Mouse (Mus musculus) heart, embryonic 15.5 days (tissue): ENCODE data around the gene Ces1f. TPM values are rescaled to one million over a fixed set of nuclear protein-coding genes. Genes with fewer than 3 reads are reported as not detected.

ENCODE experiments used
- ATAC-seq: fragments of 200-750 bp; cut with Nextera tagmentation; replicated peaks from 2 replicates; pipeline ENCODE4 v1.8.0; 2017; ENCODE audit warnings: low read depth, moderate TSS enrichment; ENCODE audit not compliant: insufficient number of reproducible peaks, insufficient read depth, low FRiP score
- H3K27ac ChIP-seq: fragments of 300-500 bp; sonication (generic); 2 replicates; pipeline ENCODE4 v1.5.1; 2015; ENCODE audit warnings: mild to moderate bottlenecking, inconsistent platforms
- H3K27me3 ChIP-seq: fragments of 300-500 bp; sonication (generic); 2 replicates; pipeline ENCODE4 v1.6.1; 2015; ENCODE audit warnings: inconsistent platforms
- H3K36me3 ChIP-seq: fragments of 300-500 bp; sonication (generic); 2 replicates; pipeline ENCODE4 v1.6.1; 2015; ENCODE audit warnings: mild to moderate bottlenecking, inconsistent platforms
- H3K4me1 ChIP-seq: fragments of 300-500 bp; sonication (generic); replicated peaks from 2 replicates; pipeline ENCODE4 v1.6.1; 2015; ENCODE audit warnings: inconsistent platforms
- H3K4me2 ChIP-seq: fragments of 300-500 bp; sonication (generic); 2 replicates; pipeline ENCODE4 v1.6.1; 2015; ENCODE audit warnings: inconsistent platforms, mild to moderate bottlenecking, moderate library complexity
- H3K4me3 ChIP-seq: fragments of 300-500 bp; sonication (generic); 2 replicates; pipeline ENCODE4 v1.5.1; 2015; ENCODE audit warnings: mild to moderate bottlenecking, inconsistent platforms
- H3K9ac ChIP-seq: fragments of 300-500 bp; sonication (generic); 2 replicates; pipeline ENCODE4 v1.6.1; 2015; ENCODE audit warnings: mild to moderate bottlenecking, inconsistent platforms
- H3K9me3 ChIP-seq: fragments of 300-500 bp; sonication (generic); replicated peaks from 2 replicates; pipeline ENCODE4 v1.6.1; 2016; ENCODE audit warnings: inconsistent platforms
- WGBS: fragments of 180-500 bp; shearing (Covaris S2); methylation state at CpG from one replicate; pipeline ENCODE4 v1.1.7; 2015; ENCODE audit warnings: mixed read lengths; 5-methylcytosine and 5-hydroxymethylcytosine counted together
- polyA plus RNA-seq: library from polyadenylated mRNA; unstranded; fragments of >200 nt; fragmentation: Nextera tagmentation; extraction: Ambion mirVana; gene quantifications from 2 replicates; pipeline ENCODE4 v1.2.1, GENCODE M21; 2015

The Ces1f gene
- 0.19 and 0.20 TPM in 2 replicates for polyA plus RNA-seq

DNA sequence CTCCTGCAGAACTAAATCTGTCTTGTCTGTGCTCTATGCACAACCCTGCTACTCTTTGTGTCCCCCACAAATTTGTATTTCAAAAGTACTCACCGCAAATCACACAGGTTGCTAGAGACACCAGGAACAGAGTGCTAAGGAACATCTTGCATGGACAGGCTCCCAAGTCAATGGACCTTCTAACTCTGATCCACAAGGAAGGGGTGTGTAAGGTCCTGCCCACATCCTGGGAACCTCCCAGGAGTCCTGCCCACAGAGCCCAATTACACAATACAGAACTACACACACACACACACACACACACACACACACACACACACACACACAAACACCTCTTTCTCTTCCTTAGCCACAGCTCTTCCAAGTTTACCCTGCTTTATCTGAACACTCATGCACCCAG, at the start of gene Ces1f:
TSS of gene Ces1f (minus strand) at position 192 of the 400 bp plus-strand sequence.
- Histone ChIP-seq H3K36me3 (no peaks in the 10 kb centered on the region), H3K4me2 (no peak within 1 kb of the TSS), H3K27me3 (no peaks in the 10 kb centered on the region), H3K9ac (no peak within 1 kb of the TSS), H3K4me1 (no peaks in the 10 kb centered on the region), H3K9me3 (no peaks in the 10 kb centered on the region), H3K27ac (no peak within 1 kb of the TSS), H3K4me3 (no peak within 1 kb of the TSS)
- 88% methylated on average over 1 of the region's 1 CpGs for WGBS
- no peak for ATAC-seq

DNA sequence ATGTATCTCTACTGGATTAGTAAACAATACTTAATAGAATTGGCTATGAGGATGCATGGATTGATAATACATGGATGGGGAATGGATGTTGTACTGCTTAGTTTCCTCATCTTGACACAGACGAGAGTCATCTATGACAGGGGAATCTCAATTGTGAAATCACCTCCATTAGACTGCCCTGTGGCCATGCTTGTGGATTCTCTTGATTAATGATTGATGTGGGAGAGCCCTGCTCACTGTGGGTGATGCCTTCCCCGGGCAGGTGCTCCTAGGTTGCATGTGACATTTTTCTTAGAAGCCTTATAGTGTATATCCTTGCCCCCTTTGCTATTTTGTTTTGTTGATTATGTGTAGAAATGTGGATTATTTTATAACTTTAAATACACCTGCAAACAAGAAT, 45.6 kb upstream of the Ces1f start:
- ATAC-seq: no peak
- 66% methylated on average over 2 of the region's 2 CpGs for WGBS
- Histone ChIP-seq H3K4me3 (no peak overlapping the region), H3K27me3 (no peaks in the 10 kb centered on the region), H3K4me2 (no peak overlapping the region), H3K36me3 (no peaks in the 10 kb centered on the region), H3K9ac (no peak overlapping the region), H3K27ac (no peak overlapping the region), H3K9me3 (no peaks in the 10 kb centered on the region), H3K4me1 (no peaks in the 10 kb centered on the region)

GRCm38 (mm10) chr8:93317031-93317430, 37.5 kb upstream of the Ces1f start:
- Histone ChIP-seq H3K36me3 (no peaks in the 10 kb centered on the region), H3K4me1 (no peaks in the 10 kb centered on the region), H3K27ac (no peak overlapping the region), H3K4me3 (no peak overlapping the region), H3K4me2 (no peak overlapping the region), H3K27me3 (no peaks in the 10 kb centered on the region), H3K9ac (no peak overlapping the region), H3K9me3 (no peaks in the 10 kb centered on the region)
- 70% methylated on average over 2 of the region's 2 CpGs for WGBS
- no peak for ATAC-seq

DNA sequence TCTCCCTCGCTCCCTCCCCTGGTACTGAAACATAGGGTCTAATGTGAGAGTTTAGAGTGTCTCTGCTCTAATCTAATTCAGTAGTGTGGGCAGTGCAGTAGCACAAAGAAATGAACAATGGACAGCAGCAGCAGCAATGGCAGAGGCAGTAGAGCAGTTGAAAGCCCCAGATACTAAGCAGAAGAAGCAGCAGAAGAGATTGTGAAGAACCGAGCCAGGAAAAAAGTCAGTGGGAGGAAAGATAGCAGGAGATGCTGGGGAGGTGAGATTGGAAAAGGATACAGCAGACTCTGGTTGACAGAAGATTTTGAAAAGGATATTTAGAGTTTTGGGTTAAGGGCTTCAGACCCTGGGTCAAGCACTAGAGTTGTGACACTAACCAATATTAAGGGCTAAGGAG, 36.0 kb upstream of the Ces1f start:
- H3K4me2 ChIP-seq: no peak overlapping the region
- no peaks in the 10 kb centered on the region for H3K27me3 ChIP-seq
- whole genome bisulfite sequencing: 68% methylated on average over 2 of the region's 2 CpGs
- H3K27ac ChIP-seq: no peak overlapping the region
- no peaks in the 10 kb centered on the region for H3K4me1 ChIP-seq
- H3K4me3 ChIP-seq: no peak overlapping the region
- ATAC-seq: no peak
- no peak overlapping the region for H3K9ac ChIP-seq
- no peaks in the 10 kb centered on the region for H3K36me3 ChIP-seq
- H3K9me3 ChIP-seq: no peaks in the 10 kb centered on the region

DNA sequence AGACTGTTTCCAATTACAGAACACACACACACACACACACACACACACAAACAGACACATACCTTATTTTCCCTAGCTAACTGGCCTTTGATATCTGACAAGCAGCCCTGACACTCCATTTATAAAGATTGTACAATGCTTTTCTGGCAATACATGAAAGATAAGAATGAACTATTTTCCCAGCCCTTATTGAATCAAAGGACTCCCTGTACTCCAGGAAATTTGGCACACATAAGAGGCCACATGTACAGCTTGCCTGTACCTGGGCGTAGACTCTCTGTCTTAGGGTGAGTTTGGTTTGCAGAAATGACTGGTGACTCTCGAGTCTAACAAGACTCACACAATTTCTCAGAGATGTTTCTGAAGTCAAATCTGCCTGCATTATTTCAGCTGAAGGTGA, 4.3 kb upstream of the Ces1f start:
- no peaks in the 10 kb centered on the region for H3K4me1 ChIP-seq
- H3K4me2 ChIP-seq: no peak overlapping the region
- 62% methylated on average over 2 of the region's 2 CpGs for WGBS
- H3K27ac ChIP-seq: no peak overlapping the region
- no peaks in the 10 kb centered on the region for H3K9me3 ChIP-seq
- H3K4me3 ChIP-seq: no peak overlapping the region
- H3K36me3 ChIP-seq: no peaks in the 10 kb centered on the region
- no peaks in the 10 kb centered on the region for H3K27me3 ChIP-seq
- H3K9ac ChIP-seq: no peak overlapping the region
- ATAC-seq: no peak

DNA sequence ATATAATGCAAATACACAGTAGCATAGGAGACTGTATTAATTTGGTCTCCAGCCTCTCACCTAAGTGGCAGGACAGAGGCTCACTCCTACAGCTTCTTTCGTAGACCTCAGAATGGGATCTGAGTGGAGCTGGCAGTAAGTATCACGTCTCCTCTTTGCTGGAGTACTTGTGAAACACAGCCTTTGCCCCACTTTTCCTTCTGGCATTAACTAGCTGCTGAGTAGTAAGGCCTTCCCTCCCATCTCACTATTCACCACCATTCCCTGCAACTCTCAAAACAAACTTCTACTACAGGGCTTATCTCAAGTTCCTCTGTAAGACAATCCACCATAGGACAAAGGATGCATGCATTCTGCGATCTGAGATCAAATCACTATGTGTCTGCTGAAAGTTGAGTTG, 2.8 kb upstream of the Ces1f start:
- Histone ChIP-seq H3K27me3 (no peaks in the 10 kb centered on the region), H3K9me3 (no peaks in the 10 kb centered on the region), H3K4me3 (no peak overlapping the region), H3K9ac (no peak overlapping the region), H3K4me2 (no peak overlapping the region), H3K36me3 (no peaks in the 10 kb centered on the region), H3K27ac (no peak overlapping the region), H3K4me1 (no peaks in the 10 kb centered on the region)
- 66% methylated on average over 3 of the region's 3 CpGs for WGBS
- ATAC-seq: no peak

- H3K4me3 ChIP-seq: no peak overlapping the region
Observed at GRCm38 (mm10) chr8:93278176-93278805, 1.3 kb downstream of the Ces1f start.

GRCm38 (mm10) chr8:93274609-93275008, 4.9 kb downstream of the Ces1f start:
- H3K36me3 ChIP-seq: no peaks in the 10 kb centered on the region
- no peak overlapping the region for H3K4me3 ChIP-seq
- H3K27ac ChIP-seq: no peak overlapping the region
- H3K9me3 ChIP-seq: no peaks in the 10 kb centered on the region
- H3K4me2 ChIP-seq: no peak overlapping the region
- WGBS: 74% methylated on average over 4 of the region's 4 CpGs
- no peaks in the 10 kb centered on the region for H3K27me3 ChIP-seq
- no peaks in the 10 kb centered on the region for H3K4me1 ChIP-seq
- no peak for ATAC-seq
- H3K9ac ChIP-seq: no peak overlapping the region

More at GRCm38 (mm10) chr8:93278176-93278805, 1.3 kb downstream of the Ces1f start:
- WGBS: 72% methylated on average over 4 of the region's 4 CpGs
- no peaks in the 10 kb centered on the region for H3K27me3 ChIP-seq
- no peak overlapping the region for H3K27ac ChIP-seq
- no peak overlapping the region for H3K4me2 ChIP-seq
- no peaks in the 10 kb centered on the region for H3K9me3 ChIP-seq
- H3K4me1 ChIP-seq: no peaks in the 10 kb centered on the region
- H3K36me3 ChIP-seq: no peaks in the 10 kb centered on the region
- H3K9ac ChIP-seq: no peak overlapping the region
- ATAC-seq: no peak

DNA sequence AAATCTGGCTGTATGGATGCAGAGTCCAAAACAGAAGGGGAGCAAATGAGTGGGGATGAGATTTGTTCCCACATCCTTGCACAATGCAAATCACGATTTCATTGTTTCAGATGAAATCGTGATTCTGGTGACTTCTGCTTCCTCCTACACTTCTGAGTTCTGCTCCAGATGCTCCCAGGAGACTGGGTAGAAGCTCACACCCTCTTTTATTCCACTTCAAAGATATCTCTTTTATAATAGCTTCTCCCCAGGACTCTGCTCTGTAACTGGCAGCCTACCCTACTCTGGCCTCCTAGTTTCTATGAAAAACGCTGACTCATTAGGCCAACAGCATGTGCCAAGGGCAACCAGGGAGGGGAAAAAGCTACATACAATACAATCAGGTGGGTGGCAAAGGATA, 6.2 kb downstream of the Ces1f start:
- Histone ChIP-seq H3K27ac (no peak overlapping the region), H3K9ac (no peak overlapping the region), H3K4me2 (no peak overlapping the region), H3K9me3 (no peaks in the 10 kb centered on the region), H3K4me3 (no peak overlapping the region), H3K27me3 (no peaks in the 10 kb centered on the region), H3K4me1 (no peaks in the 10 kb centered on the region), H3K36me3 (no peaks in the 10 kb centered on the region)
- WGBS: 76% methylated on average over 3 of the region's 3 CpGs
- ATAC-seq: no peak

GRCm38 (mm10) chr8:93272686-93273085, 6.9 kb downstream of the Ces1f start:
- H3K27ac ChIP-seq: no peak overlapping the region
- H3K4me1 ChIP-seq: no peaks in the 10 kb centered on the region
- no peaks in the 10 kb centered on the region for H3K9me3 ChIP-seq
- no peak overlapping the region for H3K9ac ChIP-seq
- 62% methylated on average over 4 of the region's 4 CpGs for WGBS
- no peak for ATAC-seq
- H3K4me3 ChIP-seq: no peak overlapping the region
- no peaks in the 10 kb centered on the region for H3K36me3 ChIP-seq
- H3K27me3 ChIP-seq: no peaks in the 10 kb centered on the region
- no peak overlapping the region for H3K4me2 ChIP-seq

DNA sequence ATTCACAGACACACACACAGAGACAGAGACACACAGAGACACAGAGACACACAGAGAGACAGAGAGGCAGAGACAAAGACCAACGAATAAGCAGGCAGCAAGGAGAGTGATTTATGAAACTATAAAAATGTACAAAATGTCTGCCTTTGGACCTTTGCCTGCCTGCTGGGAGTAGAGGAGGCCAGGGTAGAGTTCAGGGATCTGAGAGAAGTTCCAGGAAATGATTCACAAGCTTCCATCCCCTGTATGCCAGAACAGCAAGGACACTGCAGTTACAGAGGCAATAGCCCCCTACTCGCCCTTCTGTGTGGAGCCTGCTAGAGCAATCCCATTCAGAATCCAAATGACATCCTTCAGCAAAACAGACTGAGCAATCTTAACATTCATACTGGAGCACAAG, 18.1 kb downstream of the Ces1f start:
- H3K4me3 ChIP-seq: no peak overlapping the region
- no peak overlapping the region for H3K4me2 ChIP-seq
- H3K36me3 ChIP-seq: no peaks in the 10 kb centered on the region
- no peaks in the 10 kb centered on the region for H3K4me1 ChIP-seq
- WGBS: 55% methylated on average over 2 of the region's 2 CpGs
- no peak overlapping the region for H3K27ac ChIP-seq
- no peaks in the 10 kb centered on the region for H3K9me3 ChIP-seq
- H3K9ac ChIP-seq: no peak overlapping the region
- ATAC-seq: no peak
- no peaks in the 10 kb centered on the region for H3K27me3 ChIP-seq

- no peaks in the 10 kb centered on the region for H3K4me1 ChIP-seq
- H3K4me2 ChIP-seq: no peak overlapping the region
- 97% methylated on average over 1 of the region's 1 CpGs for WGBS
- H3K9ac ChIP-seq: no peak overlapping the region
- H3K36me3 ChIP-seq: no peaks in the 10 kb centered on the region
- no peak for ATAC-seq
- H3K4me3 ChIP-seq: no peak overlapping the region
- no peaks in the 10 kb centered on the region for H3K9me3 ChIP-seq
- H3K27ac ChIP-seq: no peak overlapping the region
- H3K27me3 ChIP-seq: no peaks in the 10 kb centered on the region
Observed at GRCm38 (mm10) chr8:93252400-93252925, 27.1 kb downstream of the Ces1f start.
